Mouse (Mus musculus): ENCODE results near the gene Col4a3bp.

Gene Col4a3bp

GRCm38 (mm10) chr13:96538103-96538502, 4.3 kb upstream of the Col4a3bp start:
- in situ Hi-C loops (cut with MboI; ENCODE audit: low sequenced_read_pairs) = no loop called here

- in situ Hi-C loops (cut with MboI; ENCODE audit: low sequenced_read_pairs) = no loop called here
Measured at GRCm38 (mm10) chr13:96541381-96541780, 1.0 kb upstream of the Col4a3bp start.

GRCm38 (mm10) chr13:96542901-96543891, 778 bp downstream of the Col4a3bp start:
- in situ Hi-C loops (cut with MboI; ENCODE audit: low sequenced_read_pairs) = no loop called here

- in situ Hi-C loops (cut with MboI; ENCODE audit: low sequenced_read_pairs) = no loop called here
Measured at GRCm38 (mm10) chr13:96544506-96544905, 2.1 kb downstream of the Col4a3bp start.

GRCm38 (mm10) chr13:96547250-96547649, 4.8 kb downstream of the Col4a3bp start:
- in situ Hi-C loops (cut with MboI; ENCODE audit: low sequenced_read_pairs) = no loop called here

- in situ Hi-C loops (cut with MboI; ENCODE audit: low sequenced_read_pairs) = no loop called here
Measured at GRCm38 (mm10) chr13:96547941-96548340, 5.5 kb downstream of the Col4a3bp start.

- in situ Hi-C loops (cut with MboI; ENCODE audit: low sequenced_read_pairs) = no loop called here
Measured at GRCm38 (mm10) chr13:96555099-96555498, 12.7 kb downstream of the Col4a3bp start.

GRCm38 (mm10) chr13:96567977-96568376, 25.6 kb downstream of the Col4a3bp start:
- in situ Hi-C loops (cut with MboI; ENCODE audit: low sequenced_read_pairs) = no loop called here

- in situ Hi-C loops (cut with MboI; ENCODE audit: low sequenced_read_pairs) = no loop called here
Measured at GRCm38 (mm10) chr13:96570313-96571015, 28.0 kb downstream of the Col4a3bp start.

- in situ Hi-C loops (cut with MboI; ENCODE audit: low sequenced_read_pairs) = no loop called here
Measured at GRCm38 (mm10) chr13:96571016-96571361, 28.6 kb downstream of the Col4a3bp start.

- in situ Hi-C loops (cut with MboI; ENCODE audit: low sequenced_read_pairs) = no loop called here
Measured at GRCm38 (mm10) chr13:96574170-96574569, 31.8 kb downstream of the Col4a3bp start.

- in situ Hi-C loops (cut with MboI; ENCODE audit: low sequenced_read_pairs) = loop anchor here (25.0 kb wide), 1 partner anchor 542 kb away; no protein-coding TSS in a partner anchor
Measured at GRCm38 (mm10) chr13:96579104-96579503, 36.7 kb downstream of the Col4a3bp start.

GRCm38 (mm10) chr13:96579979-96580378, 37.6 kb downstream of the Col4a3bp start:
- in situ Hi-C loops (cut with MboI; ENCODE audit: low sequenced_read_pairs) = loop anchor here (25.0 kb wide), 1 partner anchor 543 kb away; no protein-coding TSS in a partner anchor

GRCm38 (mm10) chr13:96584201-96584600, 41.8 kb downstream of the Col4a3bp start:
- in situ Hi-C loops (cut with MboI; ENCODE audit: low sequenced_read_pairs) = loop anchor here (25.0 kb wide), 1 partner anchor 547 kb away; no protein-coding TSS in a partner anchor

GRCm38 (mm10) chr13:96586540-96586939, 44.1 kb downstream of the Col4a3bp start:
- in situ Hi-C loops (cut with MboI; ENCODE audit: low sequenced_read_pairs) = loop anchor here (25.0 kb wide), 1 partner anchor 549 kb away; no protein-coding TSS in a partner anchor

GRCm38 (mm10) chr13:96588642-96589041, 46.2 kb downstream of the Col4a3bp start:
- in situ Hi-C loops (cut with MboI; ENCODE audit: low sequenced_read_pairs) = loop anchor here (25.0 kb wide), 1 partner anchor 551 kb away; no protein-coding TSS in a partner anchor

GRCm38 (mm10) chr13:96593621-96594020, 51.2 kb downstream of the Col4a3bp start:
- in situ Hi-C loops (cut with MboI; ENCODE audit: low sequenced_read_pairs) = loop anchor here (5.0 to 25.0 kb wide), 2 partner anchors 161 to 556 kb away; no protein-coding TSS in a partner anchor

- in situ Hi-C loops (cut with MboI; ENCODE audit: low sequenced_read_pairs) = loop anchor here (5.0 to 25.0 kb wide), 2 partner anchors 162 to 557 kb away; no protein-coding TSS in a partner anchor
Measured at GRCm38 (mm10) chr13:96594070-96594469, 51.7 kb downstream of the Col4a3bp start.

GRCm38 (mm10) chr13:96599182-96599581, 56.8 kb downstream of the Col4a3bp start:
- in situ Hi-C loops (cut with MboI; ENCODE audit: low sequenced_read_pairs) = loop anchor here (25.0 kb wide), 1 partner anchor 562 kb away; no protein-coding TSS in a partner anchor

- in situ Hi-C loops (cut with MboI; ENCODE audit: low sequenced_read_pairs) = no loop called here
Measured at GRCm38 (mm10) chr13:96604242-96604641, 61.8 kb downstream of the Col4a3bp start.

- in situ Hi-C loops (cut with MboI; ENCODE audit: low sequenced_read_pairs) = no loop called here
Measured at GRCm38 (mm10) chr13:96614615-96615014, 72.2 kb downstream of the Col4a3bp start.

Data from CH12F3 (cell line).